Mouse (Mus musculus): ENCODE measurements around the gene Armcx3.

GRCm38 (mm10) chrX:134787728-134788127 lies 31.3 kb downstream of the Armcx3 start:
- TF ChIP-seq CTCF (conservative IDR thresholded peaks at IDR 0.05; ENCODE audit: insufficient read depth, insufficient read length, low read depth, low read length): no peak
- no peak for TF ChIP-seq POLR2A (IDR thresholded peaks at IDR 0.05; ENCODE audit: low read depth, low read length)
